Mouse (Mus musculus) mesoderm, embryonic 11.5 days (tissue): ENCODE measurements around the gene Cga.
A peak's percentile ranks its signal among the peaks of the same experiment; 100 is the strongest.
"Not testable (repeated sequence)": the region's sequence is repeated elsewhere in the genome, so short reads cannot be mapped to it uniquely, and the experiment has no call there.

Source experiments
- DNase-seq: peaks from one replicate; pipeline ENCODE4 v3.0.0-alpha.2; 2012; ENCODE audit warnings: low read depth, low spot score

Cga gene

DNA sequence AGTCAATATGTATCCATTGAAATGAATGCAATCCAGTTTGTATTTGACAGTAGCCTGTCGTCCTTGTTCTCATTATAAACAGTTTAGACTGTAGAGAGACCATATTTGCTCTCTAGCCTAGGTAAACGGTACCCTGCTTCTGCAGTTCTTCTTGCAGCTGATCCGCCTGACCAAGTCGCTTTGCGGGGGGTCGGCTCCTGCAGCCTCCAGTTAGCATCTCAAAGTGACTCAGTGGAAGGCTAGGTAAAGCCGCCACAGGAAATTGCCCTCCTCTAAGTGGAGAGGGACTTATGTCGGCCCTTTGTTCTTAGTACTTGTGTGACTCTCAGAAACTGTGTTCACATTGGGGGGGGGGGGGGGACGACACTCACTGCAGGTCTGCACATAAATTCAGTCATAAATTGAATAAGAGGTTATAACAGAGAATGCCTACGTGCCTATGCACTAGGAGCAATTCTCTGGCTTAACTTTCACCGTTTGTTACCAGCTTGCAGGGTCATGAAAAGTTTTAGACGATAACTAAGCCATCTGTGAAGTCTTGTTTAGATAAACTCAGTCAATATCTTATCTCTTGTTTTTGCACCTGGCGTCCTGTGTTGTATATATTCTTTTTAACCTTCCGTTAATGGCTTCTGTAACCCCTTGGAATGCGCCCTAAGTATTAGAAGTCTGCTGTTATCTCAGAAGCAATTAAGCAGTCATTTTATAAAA, 4.3 kb upstream of the Cga start:
- no peak for DNase-seq

DNA sequence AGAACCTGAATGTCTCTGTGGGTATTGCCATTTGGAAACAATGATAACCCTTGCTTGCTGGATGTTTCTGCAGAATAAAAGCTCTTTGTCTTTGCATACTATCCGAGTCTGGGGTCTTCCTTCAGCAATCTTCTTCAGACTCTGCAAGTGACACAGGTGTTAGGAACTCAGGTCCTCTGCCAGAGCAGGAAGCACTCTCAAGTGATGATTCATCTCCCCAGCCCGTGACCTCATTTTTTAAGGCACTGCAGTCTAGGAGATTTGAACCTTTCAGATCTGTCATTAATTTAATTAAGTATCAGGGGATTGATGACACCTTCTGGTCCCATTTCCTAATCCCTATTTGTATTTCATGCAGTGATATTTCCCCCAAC, 3.8 kb upstream of the Cga start:
- DNase-seq = no peak

DNA sequence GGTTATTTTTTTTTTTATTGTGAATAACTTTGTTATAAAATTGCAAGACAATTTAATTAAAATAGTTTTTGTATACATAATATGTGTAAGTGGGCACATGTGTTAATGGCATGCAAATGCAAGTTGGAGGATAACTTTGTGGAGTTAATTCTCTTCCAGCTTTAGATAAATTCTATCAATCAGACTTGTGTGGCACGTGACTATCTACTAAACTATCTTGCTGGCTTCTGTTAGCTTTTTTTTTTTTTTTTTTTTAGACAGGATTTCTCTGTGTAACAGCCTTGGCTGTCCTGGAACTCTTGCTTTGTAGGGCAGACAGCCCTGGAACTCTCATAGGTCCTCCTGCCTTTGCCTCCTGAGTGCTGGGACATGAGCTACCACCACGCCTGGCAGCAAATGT, 4.9 kb downstream of the Cga start:
- no peak for DNase-seq

DNA sequence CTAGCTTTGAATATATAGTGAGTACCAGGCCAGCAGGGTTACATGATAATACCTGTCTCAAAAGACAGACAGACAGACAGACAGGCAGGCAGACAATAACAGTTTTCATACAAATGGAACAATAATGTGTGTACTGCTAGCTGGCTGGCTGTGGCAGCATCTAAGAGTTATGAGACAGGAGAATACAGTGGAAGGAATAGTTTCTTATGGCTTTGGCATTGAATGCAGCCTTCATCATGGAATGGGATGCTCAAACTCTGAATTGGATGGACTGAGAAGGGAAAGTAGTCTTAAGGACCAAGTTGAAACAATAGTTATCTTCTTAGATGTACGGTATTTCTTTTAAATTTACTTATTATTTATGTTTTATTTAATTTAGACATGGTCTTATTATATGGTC, 5.7 kb downstream of the Cga start:
- DNase-seq = no peak

DNA sequence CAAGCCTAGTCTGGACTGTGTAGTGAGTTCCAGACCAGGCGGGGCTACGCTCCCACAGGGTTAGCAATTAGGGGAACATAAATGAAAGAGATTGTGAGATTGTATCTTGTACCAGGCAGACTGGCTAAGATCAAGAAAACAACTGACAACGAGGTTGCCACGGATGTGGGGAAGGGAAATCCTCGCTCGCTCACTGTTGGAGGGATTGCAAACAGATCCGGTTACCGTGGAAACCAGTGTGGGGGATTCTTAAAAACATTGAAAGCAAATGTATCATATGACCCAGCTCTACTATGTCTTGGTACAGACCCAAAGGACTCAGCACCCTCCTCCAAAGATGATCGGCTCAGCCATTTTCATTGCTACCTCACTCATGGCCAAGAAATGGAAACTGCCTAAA, 6.6 kb downstream of the Cga start:
- DNase-seq = no peak

DNA sequence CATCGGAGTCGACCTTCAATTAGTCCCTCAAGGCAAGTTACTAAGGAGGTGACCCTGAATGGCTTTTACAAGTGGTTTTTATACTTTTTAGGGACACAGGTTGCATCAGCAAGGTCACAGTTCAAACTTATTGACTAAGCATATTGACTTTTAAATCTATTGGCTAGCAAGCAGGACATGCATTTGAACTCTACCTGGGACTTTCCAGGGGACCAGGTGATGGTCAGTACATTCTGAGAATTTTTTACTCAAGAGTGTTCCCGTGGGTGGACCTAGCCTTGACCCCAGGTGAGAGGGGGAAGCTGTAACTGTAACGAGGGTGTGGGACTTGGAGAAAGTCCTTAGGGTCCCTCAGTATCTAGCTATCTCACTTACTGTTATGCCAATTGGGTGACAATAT, 7.6 kb downstream of the Cga start:
- no peak for DNase-seq

DNA sequence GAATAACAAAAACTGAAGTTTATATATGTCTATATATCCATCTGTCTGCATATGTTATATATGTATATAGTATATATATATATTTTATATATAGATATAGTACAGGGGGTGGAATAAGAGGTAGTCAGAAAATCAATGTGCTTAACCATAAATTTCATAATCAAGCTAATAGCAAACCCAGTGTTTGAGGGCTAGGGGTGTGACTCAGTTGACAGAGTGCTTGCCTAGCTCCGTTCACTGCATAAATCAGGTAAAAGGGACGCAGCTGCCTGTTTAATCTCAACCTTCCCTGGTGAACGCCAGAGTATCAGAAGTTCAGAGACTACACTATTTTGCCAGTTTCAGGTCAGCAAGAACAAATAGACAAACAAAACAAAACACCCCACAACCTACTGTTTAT, 8.0 kb downstream of the Cga start:
- not testable (repeated sequence) for DNase-seq

DNA sequence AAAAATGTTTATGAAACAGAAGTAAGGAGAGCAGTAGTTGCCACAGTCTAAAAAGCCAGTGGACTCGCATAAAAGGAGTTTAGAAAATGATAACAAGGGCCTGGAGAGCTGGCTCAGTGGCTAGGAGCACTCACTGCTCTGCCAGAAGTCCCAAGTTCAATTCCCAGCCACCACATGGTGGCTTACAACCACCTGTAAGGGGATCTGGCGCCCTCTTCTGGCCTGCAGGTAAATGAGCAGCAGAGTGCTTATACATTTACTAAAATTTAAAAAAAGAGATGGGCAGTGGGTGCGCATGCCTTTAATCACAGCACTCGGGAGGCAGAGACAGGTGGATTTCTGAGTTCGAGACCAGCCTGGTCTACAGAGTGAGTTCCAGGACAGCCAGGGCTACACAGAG, 11.8 kb downstream of the Cga start:
- DNase-seq = no peak

DNA sequence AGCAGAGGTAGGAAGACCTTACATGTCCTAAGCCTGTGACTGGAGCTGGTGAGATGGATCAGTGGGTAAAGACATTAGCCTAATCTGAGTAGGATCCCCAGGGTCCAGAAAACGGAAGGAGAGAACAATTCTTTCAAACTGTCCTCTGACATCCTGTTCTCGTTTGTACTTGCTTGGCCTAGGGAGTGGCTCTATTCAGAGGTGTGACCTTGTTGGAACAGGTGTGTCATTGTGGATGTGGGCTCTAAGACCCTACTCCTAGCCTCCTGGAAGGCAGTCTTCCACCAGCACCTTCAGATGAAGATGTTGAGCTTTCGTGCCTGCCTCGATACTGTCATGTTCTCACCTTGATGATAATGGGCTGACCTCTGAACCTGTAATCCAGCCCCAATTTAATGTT, 12.6 kb downstream of the Cga start:
- DNase-seq = no peak

DNA sequence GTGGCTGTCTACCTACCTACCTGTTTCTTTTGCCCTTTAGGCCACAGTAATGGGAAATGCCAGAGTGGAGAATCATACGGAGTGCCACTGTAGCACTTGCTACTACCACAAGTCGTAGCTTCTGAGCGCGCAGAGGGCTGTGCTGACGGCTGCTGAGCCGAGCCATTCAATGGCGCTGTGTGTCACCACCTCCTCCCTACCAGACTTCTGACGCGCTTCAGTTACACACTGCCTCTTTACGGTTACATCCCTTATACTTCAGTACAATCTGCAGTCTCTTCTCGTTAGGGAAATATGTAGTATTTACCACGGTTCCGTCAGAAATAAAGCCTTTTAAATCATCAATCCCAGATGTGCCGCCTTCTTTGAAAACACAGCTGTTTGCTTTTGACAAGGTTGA, 13.4 kb downstream of the Cga start:
- peak; percentile 7 for DNase-seq

DNA sequence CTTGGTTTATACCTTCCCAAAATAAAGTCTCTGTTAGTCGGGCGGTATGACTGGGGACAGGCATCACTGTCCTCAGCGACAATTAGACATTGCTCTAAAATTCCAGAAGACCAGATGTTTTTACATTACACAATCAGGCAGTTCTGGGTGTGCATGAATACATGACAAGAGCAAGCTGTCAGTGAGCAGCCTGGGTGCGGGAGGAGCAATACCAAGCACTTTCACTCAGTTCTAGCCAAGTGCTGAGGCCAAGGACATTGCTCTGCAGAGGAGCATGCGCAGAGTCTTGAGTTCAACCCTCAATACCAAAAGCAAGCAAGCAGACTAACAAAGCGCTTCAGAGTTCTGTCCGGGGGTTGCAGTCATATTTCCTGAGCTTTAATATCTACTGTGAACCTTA, 14.5 kb downstream of the Cga start:
- no peak for DNase-seq

DNA sequence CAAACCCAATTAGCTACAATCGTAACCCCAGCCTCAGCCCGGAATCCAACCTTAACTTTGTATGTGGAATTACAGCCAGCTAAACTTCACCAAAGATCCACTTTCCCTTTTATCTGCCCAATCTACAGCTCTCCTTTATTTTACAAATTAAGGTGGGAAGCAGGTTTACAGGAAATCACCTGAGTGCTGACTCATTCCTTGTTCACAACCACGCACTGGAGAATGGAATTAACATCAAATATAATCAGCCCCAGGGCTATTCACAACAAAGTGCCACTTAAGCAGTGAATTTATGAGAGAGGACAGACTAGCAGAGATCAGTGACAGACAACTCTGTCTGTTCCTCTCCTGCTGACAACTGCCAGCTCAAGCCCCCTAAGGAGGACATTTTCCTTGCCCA, 17.8 kb downstream of the Cga start:
- no peak for DNase-seq

DNA sequence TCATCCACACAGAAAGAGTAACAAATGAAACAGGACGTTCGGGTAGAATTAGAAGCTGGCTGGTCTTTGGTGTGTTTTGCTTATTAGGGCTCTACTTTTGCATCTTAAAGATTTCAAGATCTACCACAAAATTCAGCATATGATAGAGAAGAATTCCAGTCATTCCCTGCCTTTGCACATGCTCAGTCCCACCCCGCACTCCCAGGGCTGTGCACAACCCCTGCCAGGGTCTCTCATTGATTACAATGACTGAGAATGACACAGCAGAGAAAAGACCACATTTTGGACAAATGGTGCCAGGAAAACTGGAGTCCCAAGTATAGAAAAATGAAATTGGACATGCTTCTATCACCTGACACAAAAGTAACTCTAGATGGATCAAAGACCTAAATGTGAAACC, 18.6 kb downstream of the Cga start:
- no peak for DNase-seq

DNA sequence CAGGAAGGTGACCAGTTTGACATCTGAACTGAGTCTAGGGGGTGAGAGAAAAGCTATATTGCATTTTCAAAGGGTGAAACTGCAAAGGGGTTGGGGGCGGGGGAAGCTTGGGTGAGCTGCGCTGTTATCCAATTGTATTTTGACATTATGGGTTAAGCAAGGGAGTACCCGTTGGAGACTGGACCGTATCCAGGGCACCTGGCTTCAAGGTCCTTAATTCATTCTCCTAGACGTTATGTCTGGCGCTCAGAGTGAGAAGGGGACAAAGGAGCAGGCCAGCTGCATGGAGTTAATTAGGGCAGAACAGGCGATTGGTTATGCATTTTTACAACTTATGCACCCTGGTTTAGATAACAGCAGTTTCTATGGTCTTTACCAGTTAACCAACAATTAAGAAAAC, 23.8 kb downstream of the Cga start:
- no peak for DNase-seq

DNA sequence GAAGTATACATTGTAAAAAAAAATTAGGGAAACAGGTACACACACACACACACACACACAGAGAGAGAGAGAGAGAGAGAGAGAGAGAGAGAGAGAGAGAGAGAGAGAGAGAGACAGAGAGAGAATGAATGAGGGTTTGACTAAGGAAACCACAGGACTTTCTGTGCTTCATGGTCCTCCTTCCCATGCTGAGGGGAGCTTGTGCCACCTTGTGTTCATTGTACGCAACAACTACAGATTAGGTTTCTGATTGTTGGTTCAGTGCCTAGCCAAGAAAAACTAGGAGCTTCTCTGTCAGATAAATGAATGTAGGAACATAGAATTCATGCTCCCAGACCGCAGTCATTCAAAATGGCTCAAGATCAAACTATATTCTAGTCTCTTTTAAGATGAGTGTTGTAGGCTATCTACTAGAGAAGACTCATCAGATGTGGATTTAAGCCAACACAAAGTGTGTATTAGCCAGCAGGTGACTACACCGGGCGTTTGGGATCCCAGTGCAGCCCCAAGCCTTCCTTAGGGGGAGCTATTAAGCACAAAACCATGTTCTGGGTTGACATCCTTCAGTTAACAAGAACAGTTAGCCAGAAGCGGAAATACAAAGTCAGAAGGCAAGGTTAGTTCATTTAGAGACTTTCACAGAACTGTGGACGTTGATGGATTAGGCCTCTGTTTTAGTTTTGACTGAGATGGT, 28.7 kb downstream of the Cga start:
- peak; percentile 69 for DNase-seq

DNA sequence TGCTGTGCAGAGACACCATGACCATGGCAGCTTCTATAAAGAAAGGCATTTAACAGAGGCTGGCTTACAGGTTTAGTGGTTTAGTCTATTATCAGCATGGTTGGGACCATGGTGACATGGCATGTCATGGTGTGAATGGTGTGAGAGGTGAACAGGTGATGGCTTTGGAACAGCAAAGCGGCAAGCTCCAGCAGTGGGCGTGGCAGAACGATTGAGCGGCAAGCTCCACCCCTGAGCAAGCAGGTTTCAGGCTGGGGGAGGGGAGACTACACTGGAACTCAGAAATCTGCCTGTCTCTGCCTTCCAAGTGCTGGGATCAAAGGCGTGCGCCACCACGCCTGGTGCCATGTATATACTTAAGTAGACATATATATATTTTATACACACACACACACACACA, 34.8 kb downstream of the Cga start:
- DNase-seq = not testable (repeated sequence)

DNA sequence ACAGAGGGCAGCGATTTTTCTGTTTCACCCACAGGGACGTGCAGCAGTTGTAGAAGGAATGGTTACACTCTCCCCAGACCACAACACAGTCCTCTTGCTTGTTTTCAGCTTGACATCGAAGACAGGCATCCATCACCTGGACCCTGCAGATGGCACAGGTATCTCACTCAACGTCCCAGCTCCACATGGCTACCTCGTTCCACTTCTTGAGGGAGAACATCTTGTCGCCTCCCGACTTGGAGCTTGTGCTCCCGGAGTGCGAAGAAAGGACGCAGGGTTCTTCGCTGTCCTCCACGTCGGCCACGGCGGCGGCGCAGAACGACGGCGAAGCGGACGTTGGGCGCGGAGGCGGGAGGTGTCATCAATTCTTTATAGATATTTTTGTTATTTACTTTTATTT, 47.5 kb downstream of the Cga start:
- no peak for DNase-seq

DNA sequence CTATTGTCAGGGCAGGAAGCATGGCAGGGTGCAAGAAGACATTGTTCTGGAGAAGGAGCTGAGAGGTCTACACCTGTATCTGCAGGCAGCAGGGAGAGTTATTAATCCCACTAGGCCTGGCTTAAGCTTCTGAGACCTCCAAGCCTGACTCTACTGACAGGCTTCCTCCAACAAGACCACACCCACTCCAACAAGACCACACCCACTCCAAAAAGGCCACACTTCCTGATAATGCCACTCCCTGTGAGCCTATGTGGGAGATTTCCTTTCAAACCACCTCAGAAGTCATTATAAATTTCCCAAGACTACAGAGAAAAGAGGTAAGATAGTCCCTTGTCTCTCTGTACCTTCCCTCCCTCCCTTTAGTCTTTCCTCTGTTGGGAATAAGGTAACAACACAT, 53.6 kb downstream of the Cga start:
- DNase-seq = no peak

DNA sequence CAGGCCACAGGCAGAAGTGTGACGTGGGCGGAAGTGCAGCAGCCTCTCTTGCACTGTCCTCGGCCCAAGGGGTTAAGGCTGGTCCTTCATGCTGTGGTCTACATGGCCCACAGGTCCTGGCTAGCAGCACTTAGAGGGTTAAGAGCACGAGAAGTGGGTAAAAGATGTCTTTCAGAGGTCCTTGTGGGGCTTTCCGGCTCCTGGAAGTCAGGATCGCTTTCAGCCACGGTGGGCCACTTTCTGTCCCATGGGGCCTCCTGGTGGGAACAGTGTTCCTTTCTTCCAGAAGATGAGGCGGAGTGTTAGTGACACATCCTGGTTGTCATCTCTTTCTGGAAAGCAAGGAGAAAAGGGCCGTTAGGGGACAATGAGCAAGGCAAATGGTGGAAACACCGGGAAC, 60.1 kb downstream of the Cga start:
- no peak for DNase-seq
